Mouse (Mus musculus): ENCODE results near the gene Gm17660.

GRCm38 (mm10) chr5:104042906-104043305, 34.5 kb downstream of the Gm17660 start:
- TF ChIP-seq CTCF (IDR thresholded peaks at IDR 0.05; ENCODE audit: extremely low read depth, insufficient read length, insufficient replicate concordance, low read depth, low read length) (no peak), POLR2A (IDR thresholded peaks at IDR 0.05; ENCODE audit: low read depth, low read length) (no peak)

Measured in small intestine, adult 2 months (tissue).